Mouse (Mus musculus) liver, embryonic 16.5 days (tissue): Measurements from ENCODE around the gene Ubxn10. TPM values are rescaled to one million over a fixed set of nuclear protein-coding genes. Genes with fewer than 3 reads are reported as not detected.

ENCODE experiments used
- ATAC-seq: fragments of 200-750 bp; cut with Nextera tagmentation; 2 replicates; pipeline ENCODE4 v1.8.0; 2017; ENCODE audit warnings: low read depth, mild to moderate bottlenecking, moderate number of reproducible peaks, moderate library complexity
- H3K27ac ChIP-seq: fragments of 300-500 bp; sonication (generic); 2 replicates; pipeline ENCODE4 v1.5.1; 2014; ENCODE audit warnings: mild to moderate bottlenecking, low read length
- H3K27me3 ChIP-seq: fragments of 300-500 bp; sonication (generic); 2 replicates; pipeline ENCODE4 v1.6.1; 2014; ENCODE audit warnings: low read depth, low read length, mixed read lengths; ENCODE audit not compliant: control insufficient read depth, insufficient read depth
- H3K36me3 ChIP-seq: fragments of 300-500 bp; sonication (generic); 2 replicates; pipeline ENCODE4 v1.6.1; 2014; ENCODE audit warnings: mild to moderate bottlenecking; ENCODE audit not compliant: control insufficient read depth, insufficient read depth
- H3K4me1 ChIP-seq: fragments of 300-500 bp; sonication (generic); 2 replicates; pipeline ENCODE4 v1.6.1; 2014; ENCODE audit warnings: low read depth, low read length, mixed read lengths; ENCODE audit not compliant: control insufficient read depth
- H3K4me2 ChIP-seq: fragments of 300-500 bp; sonication (generic); 2 replicates; pipeline ENCODE4 v1.6.1; 2014; ENCODE audit warnings: low read depth, low read length, mixed read lengths
- H3K4me3 ChIP-seq: fragments of 300-500 bp; sonication (generic); 2 replicates; pipeline ENCODE4 v1.5.1; 2014; ENCODE audit warnings: low read depth, mild to moderate bottlenecking, low read length
- H3K9ac ChIP-seq: fragments of 300-500 bp; sonication (generic); 2 replicates; pipeline ENCODE4 v1.6.1; 2014; ENCODE audit warnings: low read depth, low read length
- H3K9me3 ChIP-seq: fragments of 300-500 bp; sonication (generic); replicated peaks from 2 replicates; pipeline ENCODE4 v1.6.1; 2016; ENCODE audit warnings: low read length; ENCODE audit not compliant: control insufficient read depth
- WGBS: fragments of 180-500 bp; shearing (Covaris S2); extraction: QIAGEN DNeasy Blood & Tissue Kit; methylation state at CpG from one replicate; pipeline ENCODE4 v1.1.7; 2014; ENCODE audit not compliant: insufficient replicate concordance; 5-methylcytosine and 5-hydroxymethylcytosine counted together
- polyA plus RNA-seq: library from polyadenylated mRNA; unstranded; fragments of >200 nt; fragmentation: Nextera tagmentation; extraction: Ambion mirVana; gene quantifications from 2 replicates; pipeline ENCODE4 v1.2.1, GENCODE M21; 2015

The Ubxn10 gene
- polyA plus RNA-seq, 1 experiment from 2014 or later: 0.11 TPM

DNA sequence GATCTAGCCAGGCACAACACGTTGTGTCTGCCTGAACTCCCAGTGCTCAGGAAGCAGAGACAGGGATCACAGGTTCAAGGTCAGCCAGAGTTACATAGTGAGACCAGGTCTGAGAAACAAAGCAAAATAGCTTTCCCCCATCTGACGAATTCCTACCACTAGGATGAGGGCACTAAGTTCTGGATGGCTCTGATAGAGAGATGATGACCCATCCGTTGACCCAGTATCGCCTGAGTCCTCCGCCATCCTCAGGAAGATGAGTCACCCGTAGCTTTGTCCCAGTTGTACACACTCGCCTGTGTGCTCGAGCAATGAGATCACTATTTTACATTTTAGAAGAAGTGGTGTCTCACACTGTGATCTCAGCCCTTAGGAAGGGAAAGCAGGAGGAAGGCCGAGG, 25.3 kb upstream of the Ubxn10 start:
- 52% methylated on average over 9 of the region's 9 CpGs for WGBS
- Histone ChIP-seq H3K9ac (no peak overlapping the region), H3K4me1 (no peaks in the 10 kb centered on the region), H3K27me3 (no peaks in the 10 kb centered on the region), H3K9me3 (no peaks in the 10 kb centered on the region), H3K36me3 (no peaks in the 10 kb centered on the region), H3K4me2 (no peak overlapping the region), H3K4me3 (no peak overlapping the region), H3K27ac (no peak overlapping the region)
- no peak for ATAC-seq

DNA sequence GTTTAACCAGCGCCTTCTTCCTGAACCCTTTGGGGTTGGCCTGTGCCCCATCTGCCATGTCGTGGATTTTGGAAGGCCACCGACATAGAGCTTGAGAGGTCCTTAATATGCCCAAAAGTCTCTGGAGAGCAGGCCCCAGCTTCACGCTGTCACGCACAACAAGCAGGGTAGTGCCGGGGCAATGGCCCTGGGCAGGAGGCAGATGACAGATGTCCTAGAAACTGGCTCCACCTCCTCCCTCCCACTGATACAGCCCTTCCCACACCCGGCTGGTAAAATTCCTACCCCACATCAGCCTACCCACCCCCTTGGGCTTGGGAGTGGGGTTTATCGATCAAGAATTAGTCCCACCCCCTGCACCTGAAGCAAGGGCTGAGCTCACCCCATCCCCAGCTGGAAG, 20.4 kb upstream of the Ubxn10 start, which contains the start of gene Pla2g2f:
Gene Pla2g2f, minus strand, starts transcription at position 211 of the 400 bp plus-strand sequence.
- no peaks in the 10 kb centered on the region for H3K27me3 ChIP-seq
- no peak within 1 kb of the TSS for H3K4me2 ChIP-seq
- no peaks in the 10 kb centered on the region for H3K9me3 ChIP-seq
- no peaks in the 10 kb centered on the region for H3K36me3 ChIP-seq
- no peak within 1 kb of the TSS for H3K9ac ChIP-seq
- no peak within 1 kb of the TSS for H3K27ac ChIP-seq
- WGBS: 68% methylated on average over 8 of the region's 8 CpGs
- H3K4me1 ChIP-seq: no peaks in the 10 kb centered on the region
- no peak within 1 kb of the TSS for H3K4me3 ChIP-seq
- ATAC-seq: no peak

DNA sequence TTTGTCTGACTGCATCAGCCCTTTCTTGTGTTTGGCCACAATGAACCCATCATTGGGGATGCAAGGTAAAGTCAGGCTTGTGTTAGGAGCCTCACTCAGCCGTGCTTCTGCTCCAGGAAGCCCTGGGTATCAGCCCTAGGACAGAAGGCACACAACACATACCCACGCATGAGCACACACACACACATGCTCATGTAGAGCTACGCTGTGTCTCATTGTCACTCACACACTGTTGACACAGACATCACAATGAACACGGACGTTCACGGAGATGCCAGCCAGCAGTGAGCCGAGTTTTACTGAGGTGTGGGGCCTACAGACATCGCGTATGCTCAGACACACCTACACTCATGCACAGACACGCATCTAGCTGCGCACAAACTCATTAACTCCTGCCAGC, 19.0 kb upstream of the Ubxn10 start:
- no peaks in the 10 kb centered on the region for H3K9me3 ChIP-seq
- ATAC-seq: no peak
- no peak overlapping the region for H3K9ac ChIP-seq
- no peaks in the 10 kb centered on the region for H3K36me3 ChIP-seq
- H3K27me3 ChIP-seq: no peaks in the 10 kb centered on the region
- no peak overlapping the region for H3K27ac ChIP-seq
- WGBS: 65% methylated on average over 11 of the region's 11 CpGs
- H3K4me3 ChIP-seq: no peak overlapping the region
- H3K4me2 ChIP-seq: no peak overlapping the region
- H3K4me1 ChIP-seq: no peaks in the 10 kb centered on the region

DNA sequence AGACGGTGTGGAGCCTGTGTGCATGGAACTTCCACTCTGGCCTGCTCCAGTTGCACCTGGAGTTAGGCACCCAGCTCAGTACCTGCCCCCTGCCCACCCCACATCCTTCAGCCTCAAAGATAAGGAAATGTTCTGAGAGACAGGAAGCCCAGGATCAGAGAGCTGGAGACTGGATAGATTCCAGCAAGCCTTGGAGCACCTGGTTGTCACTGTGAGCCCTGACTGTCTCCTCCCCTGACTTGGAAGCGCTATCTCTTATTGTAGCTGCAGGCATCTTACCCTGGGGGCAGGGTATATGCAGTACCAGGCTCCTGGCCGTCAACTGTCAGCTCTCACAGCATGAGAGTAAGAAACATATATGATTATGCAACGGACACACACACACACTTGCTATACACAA, 18.5 kb upstream of the Ubxn10 start:
- no peak overlapping the region for H3K4me3 ChIP-seq
- H3K36me3 ChIP-seq: no peaks in the 10 kb centered on the region
- H3K4me1 ChIP-seq: no peaks in the 10 kb centered on the region
- no peak overlapping the region for H3K9ac ChIP-seq
- ATAC-seq: no peak
- H3K9me3 ChIP-seq: no peaks in the 10 kb centered on the region
- H3K27me3 ChIP-seq: no peaks in the 10 kb centered on the region
- no peak overlapping the region for H3K4me2 ChIP-seq
- 53% methylated on average over 4 of the region's 4 CpGs for WGBS
- H3K27ac ChIP-seq: no peak overlapping the region

DNA sequence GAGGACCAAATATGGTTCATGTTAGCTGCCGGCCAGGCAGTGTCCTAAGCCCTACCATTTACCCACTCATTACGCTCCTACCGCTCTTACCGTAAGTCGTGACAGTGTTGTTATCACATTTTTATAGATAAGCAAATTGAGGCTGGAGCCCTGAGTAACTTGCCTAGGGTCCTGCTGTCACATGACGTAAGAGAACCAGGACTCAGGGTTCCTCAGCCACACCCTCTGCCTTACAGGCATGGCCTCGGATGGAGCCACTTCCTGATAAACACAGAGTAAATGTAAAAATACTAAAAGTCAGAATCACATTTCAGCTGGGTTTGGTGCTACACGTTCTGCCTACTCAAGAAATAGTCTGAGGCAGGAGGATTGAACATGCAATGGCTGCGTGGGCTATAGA, 17.5 kb upstream of the Ubxn10 start:
- ATAC-seq: no peak
- Histone ChIP-seq H3K9ac (no peak overlapping the region), H3K4me3 (no peak overlapping the region), H3K36me3 (no peaks in the 10 kb centered on the region), H3K9me3 (no peaks in the 10 kb centered on the region), H3K27me3 (no peaks in the 10 kb centered on the region), H3K4me1 (no peaks in the 10 kb centered on the region), H3K27ac (no peak overlapping the region), H3K4me2 (no peak overlapping the region)
- 61% methylated on average over 9 of the region's 9 CpGs for WGBS

DNA sequence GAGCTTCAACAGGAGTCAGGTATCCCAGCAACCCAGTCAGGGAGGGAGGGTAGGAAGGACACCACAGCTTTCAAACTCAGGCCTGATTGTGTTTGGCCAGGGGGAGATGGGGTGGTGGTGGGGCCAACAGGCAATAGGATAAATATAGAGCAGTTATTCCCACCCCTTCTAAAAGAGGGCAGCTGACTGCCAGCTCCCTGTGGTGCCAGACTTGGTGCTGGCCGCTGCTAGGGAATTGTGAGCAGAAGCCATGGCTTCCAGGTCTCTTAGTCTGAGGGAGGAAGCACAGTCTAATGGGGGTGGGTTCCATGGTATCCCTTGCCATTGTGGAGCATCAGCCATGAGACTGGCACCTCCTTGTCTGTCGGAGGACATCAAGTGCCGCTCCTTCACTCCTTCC, 16.6 kb upstream of the Ubxn10 start:
- no peak overlapping the region for H3K9ac ChIP-seq
- 67% methylated on average over 3 of the region's 3 CpGs for WGBS
- no peaks in the 10 kb centered on the region for H3K4me1 ChIP-seq
- H3K36me3 ChIP-seq: no peaks in the 10 kb centered on the region
- no peaks in the 10 kb centered on the region for H3K27me3 ChIP-seq
- ATAC-seq: no peak
- H3K9me3 ChIP-seq: no peaks in the 10 kb centered on the region
- H3K27ac ChIP-seq: no peak overlapping the region
- H3K4me3 ChIP-seq: no peak overlapping the region
- H3K4me2 ChIP-seq: no peak overlapping the region

DNA sequence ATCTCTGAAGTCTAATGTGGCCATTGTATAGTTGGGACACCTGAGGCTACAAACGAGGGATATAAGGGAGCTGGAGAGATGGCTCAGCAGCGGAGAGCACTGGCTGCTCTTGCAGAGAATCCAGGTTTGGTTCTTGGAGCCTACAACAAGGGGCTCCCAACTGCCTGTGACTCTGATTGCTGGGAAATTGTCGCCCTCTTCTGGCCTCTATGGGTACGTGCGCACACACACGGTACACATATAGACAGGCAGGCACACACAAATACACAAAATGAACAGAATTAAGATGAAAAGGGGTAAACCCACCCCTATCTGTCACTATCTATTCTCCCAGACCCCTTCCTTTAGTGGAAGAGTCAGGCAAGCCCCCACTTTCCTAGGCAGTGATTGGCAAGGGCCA, 15.6 kb upstream of the Ubxn10 start:
- Histone ChIP-seq H3K4me2 (no peak overlapping the region), H3K36me3 (no peaks in the 10 kb centered on the region)
- 75% methylated on average over 6 of the region's 6 CpGs for WGBS

DNA sequence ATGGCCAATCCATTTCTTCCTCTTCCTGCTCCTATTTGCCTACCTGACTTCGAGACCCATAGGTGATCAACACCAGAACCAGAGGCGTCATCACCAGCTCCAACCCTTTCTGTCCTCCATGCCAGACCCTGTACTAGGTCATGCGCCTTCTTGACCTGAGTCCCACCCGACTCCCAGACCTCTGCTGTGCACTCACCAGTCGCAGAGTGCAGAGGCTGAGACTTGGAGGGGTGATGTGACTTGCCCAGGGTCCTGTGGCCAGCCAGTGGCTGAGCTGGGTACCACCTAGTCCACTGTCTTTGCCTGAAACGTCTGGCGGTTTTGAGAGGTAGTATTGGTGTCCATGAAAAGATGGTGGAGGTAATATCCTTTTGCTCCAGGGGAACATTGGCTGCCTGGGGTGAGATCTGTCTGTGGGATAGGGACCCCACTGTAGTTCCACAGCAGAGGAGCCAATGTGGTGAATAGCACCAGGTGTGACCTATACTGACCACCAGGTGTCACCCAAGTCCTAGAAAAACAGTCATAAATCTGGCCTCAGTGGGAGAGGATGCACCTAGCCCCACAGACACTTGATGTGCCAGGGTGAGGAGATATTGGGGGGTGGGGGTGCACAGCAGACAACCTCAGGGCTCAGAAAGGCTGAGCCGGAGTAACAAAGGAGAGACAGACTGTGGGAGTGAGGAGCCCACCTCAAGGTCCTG, 11.6 kb upstream of the Ubxn10 start:
- Histone ChIP-seq H3K36me3 (no peaks in the 10 kb centered on the region), H3K4me1 (no peaks in the 10 kb centered on the region), H3K4me3 (no peak overlapping the region), H3K4me2 (no peak overlapping the region), H3K27me3 (no peaks in the 10 kb centered on the region), H3K9ac (no peak overlapping the region), H3K9me3 (no peaks in the 10 kb centered on the region), H3K27ac (no peak overlapping the region)
- WGBS: 36% methylated on average over 8 of the region's 8 CpGs
- ATAC-seq: no peak

More for the DNA sequence above, 15.6 kb upstream of the Ubxn10 start:
- no peaks in the 10 kb centered on the region for H3K4me1 ChIP-seq
- H3K27ac ChIP-seq: no peak overlapping the region
- H3K9me3 ChIP-seq: no peaks in the 10 kb centered on the region
- ATAC-seq: no peak
- H3K9ac ChIP-seq: no peak overlapping the region
- H3K4me3 ChIP-seq: no peak overlapping the region
- H3K27me3 ChIP-seq: no peaks in the 10 kb centered on the region

DNA sequence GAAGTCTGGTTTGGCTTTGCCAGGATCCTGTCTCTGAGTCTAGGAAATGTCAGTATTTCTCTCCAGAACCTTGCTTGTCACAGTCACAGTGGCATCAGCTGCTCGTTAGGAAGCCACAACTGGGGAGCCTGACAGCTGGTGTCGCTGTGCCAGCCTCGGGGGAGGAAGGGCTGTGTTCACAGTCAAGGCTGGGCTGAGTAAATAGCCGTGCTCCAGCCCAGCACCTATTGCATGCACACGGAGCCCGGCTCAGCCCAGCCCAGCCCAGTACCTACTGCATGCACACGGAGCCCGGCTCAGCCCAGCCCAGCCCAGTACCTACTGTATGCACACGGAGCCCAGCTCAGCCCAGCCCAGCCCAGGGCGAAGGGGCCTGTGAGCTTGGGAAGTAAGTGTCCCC, 10.9 kb upstream of the Ubxn10 start:
- Histone ChIP-seq H3K27ac (no peak overlapping the region), H3K27me3 (no peaks in the 10 kb centered on the region), H3K9me3 (no peaks in the 10 kb centered on the region), H3K36me3 (no peaks in the 10 kb centered on the region), H3K4me2 (no peak overlapping the region), H3K4me1 (no peaks in the 10 kb centered on the region), H3K9ac (no peak overlapping the region), H3K4me3 (no peak overlapping the region)
- no peak for ATAC-seq
- 48% methylated on average over 10 of the region's 10 CpGs for WGBS
